Mouse (Mus musculus) kidney, adult 2 months (tissue): ENCODE measurements around the gene Ifngr2.

Experiments
- CTCF ChIP-seq: fragments of 200-500 bp; conservative IDR thresholded peaks from 2 replicates; pipeline ENCODE4 v1.5.1; 2011; ENCODE audit warnings: low read depth, mild to moderate bottlenecking, control low read depth, low read length, moderate library complexity, mixed read lengths; ENCODE audit not compliant: insufficient read depth, insufficient read length
- POLR2A ChIP-seq: fragments of 200-500 bp; IDR thresholded peaks from one replicate; pipeline ENCODE4 v1.6.1; 2011; ENCODE audit warnings: low read depth, low read length, control low read depth

DNA sequence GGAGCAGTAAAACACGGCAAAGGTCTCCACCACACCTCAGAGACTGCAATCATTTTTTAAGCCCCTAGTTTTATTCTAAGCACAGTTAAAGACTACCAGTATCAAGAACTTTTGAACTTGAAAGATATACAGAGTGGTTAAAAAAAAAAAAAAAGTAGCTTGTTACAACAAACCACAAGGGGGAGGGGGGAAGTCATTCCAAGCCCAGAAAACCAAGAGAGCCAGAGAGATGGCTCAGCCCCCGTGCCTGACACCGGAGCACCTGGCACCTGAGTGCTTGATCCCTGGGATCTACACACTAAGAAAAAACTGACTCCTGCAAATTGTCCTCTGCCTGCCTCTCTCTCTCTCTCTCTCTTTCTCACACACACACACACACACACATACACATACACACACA lies 46.4 kb downstream of the Ifngr2 start:
- TF ChIP-seq CTCF (no peak), POLR2A (no peak)
